Mouse (Mus musculus) olfactory bulb, adult 2 months (tissue): ENCODE results near the gene Prune1.

Experiments
- CTCF ChIP-seq: fragments of 200-500 bp; IDR thresholded peaks from 2 replicates; pipeline ENCODE4 v1.5.1; 2012; ENCODE audit warnings: low read depth, mild to moderate bottlenecking, low read length, moderate library complexity; ENCODE audit not compliant: insufficient read depth
- POLR2A ChIP-seq: fragments of 200-500 bp; IDR thresholded peaks from 2 replicates; pipeline ENCODE4 v1.6.1; 2012; ENCODE audit warnings: mild to moderate bottlenecking, low read depth, low read length, moderate library complexity; ENCODE audit not compliant: insufficient read depth

DNA sequence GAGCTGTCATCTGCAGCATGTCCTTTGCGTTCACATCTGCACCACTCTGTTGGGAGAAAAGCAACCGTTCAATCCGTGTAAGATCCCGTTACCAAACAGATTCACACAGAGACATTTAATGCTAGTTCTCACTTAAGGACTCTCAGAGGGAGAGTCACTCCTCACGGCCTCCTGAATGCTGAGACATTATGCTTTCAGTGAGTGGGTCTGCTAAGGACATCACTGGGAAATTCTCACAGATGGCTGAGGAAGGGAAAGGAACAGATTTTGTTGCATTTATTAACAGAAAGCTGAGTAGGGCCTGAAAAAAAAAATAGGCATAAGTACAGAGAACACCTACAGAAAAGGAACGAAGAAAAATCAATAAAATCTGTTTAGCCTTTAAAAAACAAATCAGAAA is 78.0 kb downstream of the Prune1 start:
- TF ChIP-seq POLR2A (no peak), CTCF (no peak)
